Mouse (Mus musculus) hindbrain, postnatal 0 days (tissue): Measurements from ENCODE around the gene Ifit3b. TPM values are rescaled to one million over a fixed set of nuclear protein-coding genes. Genes with fewer than 3 reads are reported as not detected.
"Not testable (repeated sequence)": the region's sequence is repeated elsewhere in the genome, so short reads cannot be mapped to it uniquely, and the experiment has no call there.

Experiments used
- ATAC-seq: fragments of 200-750 bp; cut with Nextera tagmentation; 2 replicates; pipeline ENCODE4 v1.8.0; 2017; ENCODE audit warnings: mild to moderate bottlenecking, moderate TSS enrichment, moderate library complexity
- DNase-seq: peaks from one replicate; pipeline ENCODE4 v3.0.0-alpha.2; 2015; ENCODE audit warnings: low spot score
- H3K27ac ChIP-seq: fragments of 300-500 bp; sonication (generic); 2 replicates; pipeline ENCODE4 v1.5.1; 2014; ENCODE audit warnings: mild to moderate bottlenecking
- H3K27me3 ChIP-seq: fragments of 300-500 bp; sonication (generic); 2 replicates; pipeline ENCODE4 v1.6.1; 2014; ENCODE audit warnings: low read length, mixed read lengths; ENCODE audit not compliant: insufficient read depth
- H3K36me3 ChIP-seq: fragments of 300-500 bp; sonication (generic); 2 replicates; pipeline ENCODE4 v1.6.1; 2014; ENCODE audit warnings: low read length, mixed read lengths; ENCODE audit not compliant: insufficient read depth
- H3K4me1 ChIP-seq: fragments of 300-500 bp; sonication (generic); 2 replicates; pipeline ENCODE4 v1.6.1; 2014; ENCODE audit warnings: antibody characterized with exemption, low read length, mixed read lengths; ENCODE audit not compliant: insufficient read depth
- H3K4me2 ChIP-seq: fragments of 300-500 bp; sonication (generic); 2 replicates; pipeline ENCODE4 v1.6.1; 2014; ENCODE audit warnings: low read depth, mild to moderate bottlenecking, low read length, moderate library complexity, mixed read lengths
- H3K4me3 ChIP-seq: fragments of 300-500 bp; sonication (generic); 2 replicates; pipeline ENCODE4 v1.5.1; 2014; ENCODE audit warnings: low read length
- H3K9ac ChIP-seq: fragments of 300-500 bp; sonication (generic); replicated peaks from 2 replicates; pipeline ENCODE4 v1.6.1; 2014; ENCODE audit warnings: mild to moderate bottlenecking, low read length, moderate library complexity, mixed read lengths
- H3K9me3 ChIP-seq: fragments of 300-500 bp; sonication (generic); 2 replicates; pipeline ENCODE4 v1.6.1; 2016; ENCODE audit warnings: low read length, mixed read lengths
- CTCF ChIP-seq: IDR thresholded peaks from 2 replicates; pipeline ENCODE4 v1.5.1; 2016; ENCODE audit warnings: antibody characterized with exemption, control low read depth, low read depth
- WGBS: fragments of 180-500 bp; shearing (Covaris S2); extraction: QIAGEN DNeasy Blood & Tissue Kit; methylation state at CpG from one replicate; pipeline ENCODE4 v1.1.7; 2014; 5-methylcytosine and 5-hydroxymethylcytosine counted together
- polyA plus RNA-seq: library from polyadenylated mRNA; unstranded; fragments of >200 nt; fragmentation: Nextera tagmentation; extraction: Ambion mirVana; gene quantifications from 2 replicates; pipeline ENCODE4 v1.2.1, GENCODE M21; 2015
- total RNA-seq: library from RNA; depleted of rRNA; stranded (reverse); fragments of >200 nt; gene quantifications from 2 replicates; pipeline ENCODE4 v1.2.3, GENCODE M21; 2014

The Ifit3b gene
- total and polyA plus RNA-seq, 2 experiments from 2014 or later: 0.21 to 0.99 TPM

GRCm38 (mm10) chr19:34631487-34631886 is 23.7 kb downstream of the Ifit3b start:
- Histone ChIP-seq H3K27ac (no peak overlapping the region), H3K4me2 (no peak overlapping the region), H3K9me3 (no peaks in the 10 kb centered on the region), H3K27me3 (no peaks in the 10 kb centered on the region), H3K4me3 (no peak overlapping the region), H3K36me3 (no peaks in the 10 kb centered on the region), H3K9ac (no peak overlapping the region), H3K4me1 (no peaks in the 10 kb centered on the region)
- DNase-seq: no peak
- no peak for TF ChIP-seq CTCF
- ATAC-seq: no peak

- no peak overlapping the region for H3K9ac ChIP-seq
- no peaks in the 10 kb centered on the region for H3K9me3 ChIP-seq
- H3K36me3 ChIP-seq: no peaks in the 10 kb centered on the region
- TF ChIP-seq CTCF: no peak
- no peak for DNase-seq
- H3K4me2 ChIP-seq: no peak overlapping the region
- no peaks in the 10 kb centered on the region for H3K27me3 ChIP-seq
- no peaks in the 10 kb centered on the region for H3K4me1 ChIP-seq
- 85% methylated on average over 2 of the region's 2 CpGs for WGBS
- ATAC-seq: no peak
- H3K27ac ChIP-seq: no peak overlapping the region
- H3K4me3 ChIP-seq: no peak overlapping the region
Measured at GRCm38 (mm10) chr19:34633484-34633883, 25.7 kb downstream of the Ifit3b start.

GRCm38 (mm10) chr19:34636933-34637557 is 29.3 kb downstream of the Ifit3b start:
- peak; percentile 58 for ATAC-seq
- 13% methylated on average over 3 of the region's 3 CpGs for WGBS
- Histone ChIP-seq H3K4me2 (no peak overlapping the region), H3K36me3 (no peaks in the 10 kb centered on the region), H3K27me3 (no peaks in the 10 kb centered on the region), H3K4me3 (no peak overlapping the region), H3K27ac (no peak overlapping the region), H3K9ac (no peak overlapping the region), H3K9me3 (no peaks in the 10 kb centered on the region), H3K4me1 (no peaks in the 10 kb centered on the region)
- peak; percentile 74 for TF ChIP-seq CTCF
- peak; percentile 46 for DNase-seq

GRCm38 (mm10) chr19:34640623-34641022 is 32.9 kb downstream of the Ifit3b start, which contains the start of the genes Ifit1bl2 and Ifit1:
Gene Ifit1bl2 (minus strand): TSS chr19:34640743.
Gene Ifit1 (plus strand): TSS chr19:34640871.
- DNase-seq: no peak
- no peak within 1 kb of the TSS for H3K9ac ChIP-seq
- no peak for ATAC-seq
- WGBS: 64% methylated on average over 4 of the region's 4 CpGs
- peak within 1 kb of the TSS; percentile 18; the same call in 1 of the 2 replicates for H3K4me2 ChIP-seq
- no peak within 1 kb of the TSS for H3K4me3 ChIP-seq
- H3K9me3 ChIP-seq: no peaks in the 10 kb centered on the region
- H3K36me3 ChIP-seq: no peaks in the 10 kb centered on the region
- no peaks in the 10 kb centered on the region for H3K27me3 ChIP-seq
- no peak for TF ChIP-seq CTCF
- H3K4me1 ChIP-seq: no peaks in the 10 kb centered on the region
- no peak within 1 kb of the TSS for H3K27ac ChIP-seq

- WGBS: 83% methylated on average over 5 of the region's 5 CpGs
- Histone ChIP-seq H3K9me3 (no peaks in the 10 kb centered on the region), H3K4me3 (no peak overlapping the region), H3K4me1 (no peaks in the 10 kb centered on the region), H3K27me3 (no peaks in the 10 kb centered on the region), H3K9ac (no peak overlapping the region), H3K4me2 (no peak overlapping the region), H3K27ac (no peak overlapping the region), H3K36me3 (no peaks in the 10 kb centered on the region)
- DNase-seq (no peak), ATAC-seq (no peak)
- no peak for TF ChIP-seq CTCF
Measured at GRCm38 (mm10) chr19:34642616-34643015, 34.8 kb downstream of the Ifit3b start.

GRCm38 (mm10) chr19:34647630-34648029 is 39.9 kb downstream of the Ifit3b start:
- WGBS: 96% methylated on average over 6 of the region's 8 CpGs
- H3K9me3 ChIP-seq, DNase-seq, H3K9ac ChIP-seq, H3K36me3 ChIP-seq, ATAC-seq, H3K4me3 ChIP-seq, H3K4me1 ChIP-seq, H3K27me3 ChIP-seq, H3K4me2 ChIP-seq, H3K27ac ChIP-seq: not testable (repeated sequence)

- DNase-seq (no peak), ATAC-seq (no peak)
- Histone ChIP-seq H3K27ac (no peak overlapping the region), H3K4me1 (no peaks in the 10 kb centered on the region), H3K36me3 (no peaks in the 10 kb centered on the region), H3K27me3 (no peaks in the 10 kb centered on the region), H3K9ac (no peak overlapping the region), H3K4me3 (no peak overlapping the region), H3K9me3 (no peaks in the 10 kb centered on the region), H3K4me2 (no peak overlapping the region)
- TF ChIP-seq CTCF: no peak
- 84% methylated on average over 3 of the region's 3 CpGs for WGBS
Measured at GRCm38 (mm10) chr19:34650276-34650675, 42.5 kb downstream of the Ifit3b start.
